Mouse (Mus musculus): ENCODE measurements around the gene Itga1. TPM values are rescaled to one million over a fixed set of nuclear protein-coding genes. Genes with fewer than 3 reads are reported as not detected.
A peak's percentile ranks its signal among the peaks of the same experiment; 100 is the strongest.

Itga1 gene
- polyA plus RNA-seq, 1 experiment from 2014 or later, result 36.7 TPM

DNA sequence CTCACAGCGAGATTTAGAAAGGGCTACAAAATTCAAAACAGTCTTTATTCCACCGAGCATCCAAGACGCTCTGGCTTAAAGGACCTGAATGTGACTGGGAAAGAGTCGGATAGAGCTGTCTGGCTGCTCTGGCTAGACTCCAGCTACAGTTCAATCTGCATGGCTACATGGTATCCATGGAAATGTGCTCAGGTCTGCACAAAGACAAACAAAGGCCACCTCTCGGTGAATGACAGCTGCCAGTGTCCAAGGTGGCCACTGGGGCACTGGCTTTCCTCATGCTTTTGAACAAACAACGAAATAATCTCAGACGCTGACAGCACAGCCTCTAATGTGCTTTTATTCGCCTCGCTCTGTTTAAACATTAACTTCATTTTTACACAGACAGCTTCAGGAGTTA, 178.4 kb downstream of the Itga1 start:
- Histone ChIP-seq H3K27me3 (ENCODE audit: insufficient read depth, low read length) (no peaks in the 10 kb centered on the region), H3K4me3 (ENCODE audit: low read depth, low read length) (no peak overlapping the region), H3K4me2 (peak overlapping the region; percentile 13; the same call in 1 of the 2 replicates), H3K36me3 (ENCODE audit: insufficient read depth) (no peaks in the 10 kb centered on the region), H3K9me3 (ENCODE audit: low read depth, low read length) (no peaks in the 10 kb centered on the region), H3K4me1 (ENCODE audit: insufficient read depth) (no peaks in the 10 kb centered on the region), H3K27ac (ENCODE audit: low read depth) (no peak overlapping the region), H3K9ac (no peak overlapping the region)
- ATAC-seq (ENCODE audit: insufficient read depth) (peak; percentile 89), DNase-seq (peak; percentile 66)
- 47% methylated on average over 9 of the region's 9 CpGs for WGBS
- no peak for TF ChIP-seq CTCF (IDR thresholded peaks at IDR 0.05; ENCODE audit: low read depth)

DNA sequence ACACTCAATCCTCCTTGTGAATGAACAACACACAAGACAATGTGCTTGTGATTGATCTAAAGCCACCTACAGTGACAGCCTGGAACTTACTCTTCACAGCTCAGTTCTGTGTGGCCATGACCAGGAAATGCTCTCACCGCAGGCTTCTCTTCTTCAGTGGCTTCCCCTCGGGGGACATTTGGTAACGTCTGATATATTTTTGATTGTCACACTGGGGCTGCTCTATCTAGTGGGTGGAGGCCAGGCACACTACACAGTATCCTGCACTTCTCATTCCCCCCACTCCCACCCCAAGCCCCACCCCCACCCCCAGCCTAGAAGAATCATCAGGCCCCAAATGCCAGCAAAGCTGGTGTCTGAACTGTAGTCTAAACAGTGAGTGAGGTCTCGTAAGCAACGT, 186.0 kb downstream of the Itga1 start:
- ATAC-seq (ENCODE audit: insufficient read depth), result peak; percentile 70; the same call in 1 of the 2 replicates
- Histone ChIP-seq H3K4me2 (no peak overlapping the region), H3K36me3 (ENCODE audit: insufficient read depth) (no peaks in the 10 kb centered on the region), H3K4me1 (ENCODE audit: insufficient read depth) (peaks cover 6% of the 10 kb centered on the region; the same call in 1 of the 2 replicates), H3K27me3 (ENCODE audit: insufficient read depth, low read length) (no peaks in the 10 kb centered on the region), H3K9me3 (ENCODE audit: low read depth, low read length) (no peaks in the 10 kb centered on the region), H3K27ac (ENCODE audit: low read depth) (no peak overlapping the region), H3K9ac (no peak overlapping the region), H3K4me3 (ENCODE audit: low read depth, low read length) (no peak overlapping the region)
- 30% methylated on average over 5 of the region's 5 CpGs for WGBS
- no peak for TF ChIP-seq CTCF (IDR thresholded peaks at IDR 0.05; ENCODE audit: low read depth)
- DNase-seq, result no peak

DNA sequence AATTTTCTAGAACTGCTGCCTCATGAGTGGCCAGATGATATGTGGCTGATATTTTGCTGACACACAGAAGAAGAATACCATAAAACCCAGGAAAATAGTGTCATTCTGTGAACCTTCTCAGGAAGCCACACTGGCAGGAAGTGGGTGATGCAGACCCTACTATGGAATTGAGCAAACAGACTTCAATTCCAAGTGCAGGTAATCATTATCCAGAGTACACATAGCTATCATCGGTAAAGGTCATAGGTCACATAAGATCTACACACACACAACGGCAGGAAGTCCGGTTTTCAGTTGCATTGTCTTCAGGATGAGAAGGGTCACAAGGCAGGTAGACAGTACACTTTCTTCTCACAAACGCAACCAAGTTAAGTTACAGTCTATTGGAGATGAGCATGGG, 186.8 kb downstream of the Itga1 start:
- DNase-seq (no peak), ATAC-seq (ENCODE audit: insufficient read depth) (no peak)
- 0 out of 2 replicates have a peak overlapping the region, but pooled peaks have one; percentile 13 for H3K27ac ChIP-seq (ENCODE audit: low read depth)
- no peaks in the 10 kb centered on the region for H3K27me3 ChIP-seq (ENCODE audit: insufficient read depth, low read length)
- no peaks in the 10 kb centered on the region for H3K36me3 ChIP-seq (ENCODE audit: insufficient read depth)
- no peak overlapping the region for H3K4me3 ChIP-seq (ENCODE audit: low read depth, low read length)
- TF ChIP-seq CTCF (IDR thresholded peaks at IDR 0.05; ENCODE audit: low read depth), result no peak
- H3K9me3 ChIP-seq (ENCODE audit: low read depth, low read length), result no peaks in the 10 kb centered on the region
- peaks cover 6% of the 10 kb centered on the region; the same call in 1 of the 2 replicates for H3K4me1 ChIP-seq (ENCODE audit: insufficient read depth)
- H3K9ac ChIP-seq, result no peak overlapping the region
- H3K4me2 ChIP-seq, result no peak overlapping the region
- WGBS, result 53% methylated on average over 4 of the region's 4 CpGs

DNA sequence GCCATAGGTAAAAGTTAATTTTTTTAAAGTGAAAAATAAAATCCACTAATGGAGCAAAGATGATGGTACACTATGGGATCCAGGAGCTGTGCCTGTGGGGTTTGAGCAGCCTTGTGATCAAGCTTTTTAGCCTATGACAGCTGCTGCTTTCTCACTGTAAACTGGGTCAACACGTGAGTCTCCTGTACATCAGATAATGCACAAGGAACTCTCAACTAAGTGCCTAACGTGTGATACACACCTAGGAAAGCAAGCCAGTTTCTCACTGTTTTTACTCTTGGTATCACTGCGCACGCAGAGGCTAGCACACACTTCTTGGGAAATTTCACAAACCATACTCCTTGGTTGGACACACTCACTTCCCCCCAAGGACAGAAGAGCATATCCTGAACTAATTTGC, 187.2 kb downstream of the Itga1 start:
- DNase-seq (no peak), ATAC-seq (ENCODE audit: insufficient read depth) (no peak)
- 74% methylated on average over 4 of the region's 4 CpGs for WGBS
- 0 out of 2 replicates have a peak overlapping the region, but pooled peaks have one; percentile 13 for H3K27ac ChIP-seq (ENCODE audit: low read depth)
- no peak overlapping the region for H3K4me3 ChIP-seq (ENCODE audit: low read depth, low read length)
- H3K9me3 ChIP-seq (ENCODE audit: low read depth, low read length), result no peaks in the 10 kb centered on the region
- H3K36me3 ChIP-seq (ENCODE audit: insufficient read depth), result no peaks in the 10 kb centered on the region
- no peak overlapping the region for H3K4me2 ChIP-seq
- H3K9ac ChIP-seq, result no peak overlapping the region
- no peaks in the 10 kb centered on the region for H3K27me3 ChIP-seq (ENCODE audit: insufficient read depth, low read length)
- H3K4me1 ChIP-seq (ENCODE audit: insufficient read depth), result peaks cover 6% of the 10 kb centered on the region; the same call in 1 of the 2 replicates
- TF ChIP-seq CTCF (IDR thresholded peaks at IDR 0.05; ENCODE audit: low read depth), result no peak

DNA sequence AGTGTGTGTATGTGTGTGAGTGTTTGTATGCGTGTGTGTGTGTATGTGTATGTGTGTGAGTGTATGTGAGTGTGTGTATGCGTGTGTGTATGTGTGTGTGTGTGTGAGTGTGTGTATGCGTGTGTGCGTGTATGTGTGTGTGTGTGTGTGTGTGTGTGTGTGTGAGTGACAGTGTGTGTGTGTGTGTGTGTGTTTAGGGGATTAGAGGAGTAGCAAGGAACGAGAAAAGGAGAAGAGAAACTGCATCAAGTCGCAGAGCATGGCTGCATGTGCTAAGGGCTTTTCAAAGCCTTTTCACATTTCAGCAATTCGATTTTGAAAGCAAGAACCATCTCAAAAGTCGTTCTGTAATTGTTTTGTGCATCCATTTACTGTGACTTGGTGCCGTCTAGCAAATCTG, 191.1 kb downstream of the Itga1 start:
- H3K4me1 ChIP-seq (ENCODE audit: insufficient read depth), result peaks cover 6% of the 10 kb centered on the region; the same call in 1 of the 2 replicates
- no peak overlapping the region for H3K4me2 ChIP-seq
- no peak overlapping the region for H3K9ac ChIP-seq
- H3K27ac ChIP-seq (ENCODE audit: low read depth), result no peak overlapping the region
- H3K4me3 ChIP-seq (ENCODE audit: low read depth, low read length), result no peak overlapping the region
- TF ChIP-seq CTCF (IDR thresholded peaks at IDR 0.05; ENCODE audit: low read depth), result no peak
- WGBS, result 73% methylated on average over 9 of the region's 9 CpGs
- no peaks in the 10 kb centered on the region for H3K9me3 ChIP-seq (ENCODE audit: low read depth, low read length)
- DNase-seq (no peak), ATAC-seq (ENCODE audit: insufficient read depth) (no peak)
- no peaks in the 10 kb centered on the region for H3K27me3 ChIP-seq (ENCODE audit: insufficient read depth, low read length)
- H3K36me3 ChIP-seq (ENCODE audit: insufficient read depth), result no peaks in the 10 kb centered on the region

DNA sequence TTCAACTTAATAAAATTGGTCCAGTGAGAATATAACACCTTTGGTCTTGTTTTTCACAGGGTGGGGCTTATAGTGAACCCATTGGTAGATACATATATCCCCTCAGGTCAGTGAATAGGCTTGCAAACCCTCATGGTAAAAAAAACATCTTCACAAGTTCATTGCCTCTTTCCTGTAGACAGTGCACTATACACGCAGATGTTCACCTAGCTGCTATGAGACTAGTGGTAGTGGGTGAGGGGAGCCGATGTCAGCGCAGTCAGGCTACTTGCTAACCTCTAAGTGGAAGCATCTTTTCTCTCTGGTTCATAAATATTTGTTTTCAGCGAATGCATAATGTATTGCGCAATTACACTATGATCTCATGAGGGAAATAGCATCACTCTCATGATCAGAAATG, 192.2 kb downstream of the Itga1 start:
- no peak overlapping the region for H3K27ac ChIP-seq (ENCODE audit: low read depth)
- no peak overlapping the region for H3K9ac ChIP-seq
- no peak for TF ChIP-seq CTCF (IDR thresholded peaks at IDR 0.05; ENCODE audit: low read depth)
- H3K4me2 ChIP-seq, result no peak overlapping the region
- ATAC-seq (ENCODE audit: insufficient read depth) (no peak), DNase-seq (no peak)
- H3K9me3 ChIP-seq (ENCODE audit: low read depth, low read length), result no peaks in the 10 kb centered on the region
- no peak overlapping the region for H3K4me3 ChIP-seq (ENCODE audit: low read depth, low read length)
- no peaks in the 10 kb centered on the region for H3K27me3 ChIP-seq (ENCODE audit: insufficient read depth, low read length)
- no peaks in the 10 kb centered on the region for H3K4me1 ChIP-seq (ENCODE audit: insufficient read depth)
- H3K36me3 ChIP-seq (ENCODE audit: insufficient read depth), result no peaks in the 10 kb centered on the region
- WGBS, result 86% methylated on average over 5 of the region's 5 CpGs

DNA sequence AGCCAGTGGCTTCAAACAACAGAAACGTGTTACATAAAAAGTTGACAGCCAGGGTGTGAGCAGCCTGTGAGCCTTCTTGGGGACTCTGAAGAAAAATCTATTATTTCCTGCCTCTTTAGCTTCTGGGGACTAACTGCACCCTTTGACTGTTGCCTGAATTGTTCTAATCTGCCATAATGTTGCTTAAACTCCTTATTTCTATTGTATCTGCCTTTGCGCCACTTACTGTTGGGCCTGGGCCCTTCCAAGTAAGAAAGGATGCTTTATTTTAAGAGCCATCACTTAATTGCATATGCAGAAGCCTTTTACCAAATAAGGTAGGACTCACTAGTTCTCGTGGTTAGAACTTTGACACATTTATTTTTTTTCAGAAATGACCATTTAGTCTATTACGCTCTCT, 193.9 kb downstream of the Itga1 start:
- H3K9me3 ChIP-seq (ENCODE audit: low read depth, low read length), result no peaks in the 10 kb centered on the region
- no peak for DNase-seq
- no peak for ATAC-seq (ENCODE audit: insufficient read depth)
- H3K4me1 ChIP-seq (ENCODE audit: insufficient read depth), result no peaks in the 10 kb centered on the region
- H3K4me2 ChIP-seq, result no peak overlapping the region
- no peak overlapping the region for H3K4me3 ChIP-seq (ENCODE audit: low read depth, low read length)
- no peak overlapping the region for H3K27ac ChIP-seq (ENCODE audit: low read depth)
- no peaks in the 10 kb centered on the region for H3K36me3 ChIP-seq (ENCODE audit: insufficient read depth)
- no peak for TF ChIP-seq CTCF (IDR thresholded peaks at IDR 0.05; ENCODE audit: low read depth)
- no peak overlapping the region for H3K9ac ChIP-seq
- no peaks in the 10 kb centered on the region for H3K27me3 ChIP-seq (ENCODE audit: insufficient read depth, low read length)
- 74% methylated on average over 4 of the region's 4 CpGs for WGBS

Other genes with a start within 250 kb of the Itga1 start
- 10.1 and 10.8 TPM in 2 replicates for gene Itga2, start 169.9 kb downstream of the Itga1 start, polyA plus RNA-seq (2014; fragmentation: Nextera tagmentation; extraction: Ambion mirVana)
- gene Pelo, start 11.8 kb downstream of the Itga1 start, polyA plus RNA-seq (2014; fragmentation: Nextera tagmentation; extraction: Ambion mirVana), result 6.6 and 7.0 TPM in 2 replicates
- 6.8 and 8.3 TPM in 2 replicates for gene Gm49395, start within 50 bp of the Itga1 start, polyA plus RNA-seq (2014; fragmentation: Nextera tagmentation; extraction: Ambion mirVana)

Data from lung, embryonic 14.5 days (tissue).